Mouse (Mus musculus): Measurements from ENCODE around the gene Ccdc63.
"Not testable (repeated sequence)": the region's sequence is repeated elsewhere in the genome, so short reads cannot be mapped to it uniquely, and the experiment has no call there.

The Ccdc63 gene

DNA sequence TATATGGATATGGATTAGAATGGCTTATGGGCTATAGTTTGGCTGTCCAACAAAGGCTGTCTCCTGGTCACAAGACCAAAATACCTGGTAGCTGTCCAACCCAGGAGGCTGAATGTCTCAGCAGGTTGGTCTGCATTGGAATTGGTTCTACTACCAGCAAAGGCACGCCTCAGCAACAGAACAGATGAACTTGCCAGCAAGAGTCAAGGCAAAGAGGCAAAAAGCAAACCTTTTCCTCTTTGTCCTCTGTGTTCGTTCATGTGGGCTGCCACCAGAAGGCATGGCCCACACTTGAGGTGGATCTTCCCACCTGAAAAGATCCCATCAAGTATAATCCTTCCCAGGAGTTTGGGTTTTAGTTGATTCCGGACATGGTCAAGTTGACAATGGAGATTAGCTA, at the start of gene Ccdc63:
Gene Ccdc63, minus strand, starts transcription at position 101 of the 400 bp plus-strand sequence.
- no peak for DNase-seq (ENCODE audit: low spot score in 2 of 2)

DNA sequence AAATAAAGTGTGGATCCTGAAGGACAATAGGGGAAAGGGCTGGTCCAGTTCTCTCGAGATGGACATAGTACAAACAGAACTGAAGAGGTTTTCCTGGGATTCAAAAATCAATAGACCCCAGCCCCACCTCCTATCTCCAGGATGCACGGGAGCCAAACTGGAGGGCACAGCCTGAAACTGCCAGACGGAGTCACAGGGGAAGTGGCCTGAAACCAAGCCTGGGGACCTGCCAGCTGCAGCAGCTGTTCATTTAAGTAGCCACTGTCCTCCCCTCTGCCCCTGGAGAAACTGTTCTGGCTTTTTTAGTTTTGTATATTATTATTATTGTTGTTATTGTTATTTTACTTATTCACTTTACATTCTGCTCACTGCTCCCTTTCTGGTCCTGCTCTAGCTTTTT, 48.5 kb upstream of the Ccdc63 start:
- no peak for DNase-seq (ENCODE audit: low spot score in 2 of 2)

DNA sequence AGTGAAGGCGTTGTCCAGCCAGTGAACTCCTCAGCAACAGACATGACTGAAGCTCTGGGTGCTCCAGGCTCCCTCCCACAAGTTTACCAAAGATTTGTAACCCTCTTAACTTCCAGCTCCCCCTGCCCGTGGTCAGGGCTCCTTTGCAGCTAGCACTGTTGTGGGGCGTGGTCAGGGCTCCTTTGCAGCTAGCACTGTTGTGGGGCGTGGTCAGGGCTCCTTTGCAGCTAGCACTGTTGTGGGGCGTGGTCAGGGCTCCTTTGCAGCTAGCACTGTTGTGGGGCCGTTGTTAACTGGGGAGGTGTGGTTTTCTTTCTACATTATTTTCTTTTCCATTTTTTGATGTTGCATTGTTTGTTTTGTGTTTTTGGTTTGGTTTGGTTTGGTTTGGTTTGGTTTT, 44.2 kb upstream of the Ccdc63 start:
- not testable (repeated sequence) for DNase-seq (ENCODE audit: low spot score in 2 of 2)

DNA sequence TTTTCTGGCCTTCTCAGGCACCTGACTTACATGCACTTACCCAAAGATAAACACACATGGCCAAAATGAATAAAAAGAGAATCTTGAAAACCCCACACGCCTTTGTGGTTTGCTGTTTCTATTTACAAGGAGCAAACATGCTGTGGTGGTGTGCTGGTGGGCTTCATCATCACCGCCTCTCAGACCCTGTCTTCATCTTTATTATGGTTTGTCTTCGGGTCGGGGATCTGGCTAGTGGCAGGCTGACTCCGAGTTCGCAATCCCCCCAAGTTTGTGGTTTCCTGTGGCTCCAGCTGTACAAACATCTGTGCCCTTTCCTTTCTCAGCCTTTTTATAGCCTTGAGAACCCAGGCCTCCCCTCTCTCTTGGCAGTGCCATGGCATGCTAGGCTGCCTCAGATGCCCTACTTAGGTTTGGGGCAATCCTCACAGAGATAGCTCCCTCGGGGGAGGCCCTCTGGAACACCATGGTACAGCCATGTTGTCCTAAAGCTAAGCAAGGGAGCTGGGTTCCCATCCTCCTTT, 43.7 kb upstream of the Ccdc63 start:
- no peak for DNase-seq (ENCODE audit: low spot score in 2 of 2)

DNA sequence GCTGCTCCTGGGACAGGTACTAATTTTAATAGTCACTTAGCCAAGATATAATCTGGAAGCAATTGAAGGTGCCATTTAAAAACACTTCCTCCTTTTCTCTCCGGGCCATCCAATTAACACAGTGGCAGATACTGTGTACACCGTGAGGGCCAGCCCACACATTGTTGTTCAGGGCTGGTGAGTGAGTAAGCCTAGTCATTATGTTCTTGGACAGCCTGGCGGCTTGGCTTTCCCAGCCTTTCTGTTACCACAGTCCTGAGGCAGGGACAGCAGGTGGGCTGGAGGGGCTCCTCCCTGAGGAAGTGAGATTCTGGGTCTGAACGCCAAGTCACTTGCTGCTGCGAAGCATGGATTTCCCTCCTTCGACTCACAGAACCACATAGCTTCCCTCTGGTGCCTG, 39.0 kb upstream of the Ccdc63 start:
- DNase-seq (ENCODE audit: low spot score in 2 of 2), result no peak

DNA sequence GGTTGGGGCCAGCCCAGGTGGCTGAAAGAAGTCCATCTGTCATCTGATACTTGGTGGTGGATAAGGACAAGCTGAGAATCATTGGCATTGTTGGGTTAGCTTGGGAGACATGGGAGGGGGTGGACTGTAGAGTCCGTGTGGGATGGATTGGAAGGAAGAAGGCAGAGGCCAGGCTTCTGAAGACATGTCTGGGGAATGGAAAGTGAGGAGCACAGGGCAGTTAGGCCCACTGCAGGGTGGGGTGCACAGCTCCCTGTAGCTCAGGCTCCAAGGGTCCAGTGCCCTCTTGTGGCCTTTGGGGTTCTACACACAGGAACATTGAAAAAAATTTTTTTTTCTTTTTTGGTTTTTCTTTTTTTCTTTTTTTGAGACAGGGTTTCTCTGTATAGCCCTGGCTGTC, 35.8 kb upstream of the Ccdc63 start:
- peak in 1 of 2 experiments; percentile 40 for DNase-seq (ENCODE audit: low spot score in 2 of 2)

DNA sequence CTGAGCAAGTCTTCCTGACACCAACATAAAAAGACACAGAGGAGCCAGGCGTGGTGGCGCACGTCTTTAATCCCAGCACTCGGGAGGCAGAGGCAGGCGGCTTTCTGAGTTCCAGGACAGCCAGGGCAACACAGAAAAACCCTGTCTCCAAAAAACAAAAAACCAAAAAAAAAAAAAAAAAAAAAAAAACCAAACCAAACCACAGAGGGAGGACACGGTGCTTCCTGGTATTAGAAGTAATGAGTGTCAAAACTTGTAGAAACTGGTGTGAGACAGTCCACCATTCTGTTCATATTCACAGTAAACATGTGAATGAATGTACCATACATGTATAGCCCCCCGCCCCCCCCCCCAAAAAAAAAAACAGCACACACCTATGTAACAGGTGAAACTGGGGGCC, 35.3 kb upstream of the Ccdc63 start:
- no peak for DNase-seq (ENCODE audit: low spot score in 2 of 2)

DNA sequence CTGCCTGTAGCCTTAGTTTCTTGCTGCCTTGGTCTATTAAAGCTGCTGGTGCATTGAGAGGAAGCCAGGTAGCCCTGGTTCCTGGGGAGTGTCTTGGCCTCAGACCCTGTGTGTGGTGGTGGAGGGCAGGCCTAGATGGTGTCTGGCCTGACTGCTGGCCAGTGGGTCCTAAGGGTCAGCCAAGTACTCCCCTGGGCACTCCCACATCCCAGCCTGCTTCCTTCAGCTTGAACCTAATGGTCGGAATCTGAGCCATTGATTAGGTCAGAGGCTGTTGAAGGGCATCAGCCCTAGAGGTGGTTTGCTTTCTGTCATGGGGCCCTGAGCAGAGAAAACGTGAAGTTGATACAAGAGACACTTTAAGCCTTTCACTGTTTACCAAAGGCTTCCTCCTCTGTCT, 34.8 kb upstream of the Ccdc63 start:
- DNase-seq (ENCODE audit: low spot score in 2 of 2), result no peak

DNA sequence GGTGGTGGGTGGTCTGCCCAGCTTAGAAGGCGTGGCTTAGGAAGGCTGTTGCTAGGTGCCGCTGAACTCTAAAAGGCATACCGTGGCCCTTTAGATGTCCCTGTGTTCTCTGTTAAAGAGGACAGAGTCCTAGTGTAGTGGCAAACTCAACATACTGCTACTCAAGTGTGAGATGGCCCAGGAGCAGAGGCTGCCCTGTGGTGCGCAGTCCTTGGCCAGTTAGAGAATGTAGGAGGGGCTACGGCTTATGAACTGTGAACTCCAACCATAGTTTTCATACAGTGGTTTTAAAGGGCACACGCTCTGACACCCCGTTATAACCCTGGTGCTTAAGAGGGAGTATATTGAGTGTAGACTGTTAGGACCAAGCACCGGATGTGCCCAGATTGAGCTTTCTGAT, 30.4 kb upstream of the Ccdc63 start:
- no peak for DNase-seq (ENCODE audit: low spot score in 2 of 2)

DNA sequence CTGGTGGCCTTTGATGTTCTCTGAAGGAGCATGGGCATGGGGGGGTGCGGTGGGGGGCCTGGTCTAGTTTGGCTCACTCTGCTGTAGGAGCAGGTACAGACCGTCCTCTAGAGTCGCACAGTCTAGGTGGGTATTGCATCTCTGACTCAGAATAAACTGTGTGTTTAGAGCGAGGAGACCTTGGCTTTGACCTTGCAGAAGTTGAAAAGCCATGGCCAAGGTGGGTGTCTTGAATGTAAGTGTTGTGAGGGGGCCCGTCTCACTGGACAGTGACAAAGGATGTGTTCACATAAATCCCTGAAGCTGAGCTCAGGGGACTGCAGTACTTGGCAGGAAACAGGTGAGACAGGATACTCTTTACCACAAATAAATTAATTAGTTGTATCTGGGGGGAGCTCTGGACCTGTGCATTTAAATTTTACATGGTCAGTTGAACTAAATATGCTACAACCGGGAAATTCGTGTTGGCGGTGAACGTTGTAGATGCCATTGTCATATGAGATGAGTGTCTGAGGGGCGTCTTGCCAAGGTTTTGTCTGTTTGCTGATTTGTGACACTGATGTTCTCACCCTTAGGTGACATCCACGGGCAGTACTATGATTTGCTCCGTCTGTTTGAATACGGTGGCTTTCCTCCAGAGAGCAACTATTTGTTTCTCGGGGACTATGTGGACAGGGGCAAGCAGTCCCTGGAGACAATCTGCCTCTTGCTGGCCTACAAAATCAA, 27.9 kb upstream of the Ccdc63 start:
- DNase-seq (ENCODE audit: low spot score in 2 of 2), result no peak

DNA sequence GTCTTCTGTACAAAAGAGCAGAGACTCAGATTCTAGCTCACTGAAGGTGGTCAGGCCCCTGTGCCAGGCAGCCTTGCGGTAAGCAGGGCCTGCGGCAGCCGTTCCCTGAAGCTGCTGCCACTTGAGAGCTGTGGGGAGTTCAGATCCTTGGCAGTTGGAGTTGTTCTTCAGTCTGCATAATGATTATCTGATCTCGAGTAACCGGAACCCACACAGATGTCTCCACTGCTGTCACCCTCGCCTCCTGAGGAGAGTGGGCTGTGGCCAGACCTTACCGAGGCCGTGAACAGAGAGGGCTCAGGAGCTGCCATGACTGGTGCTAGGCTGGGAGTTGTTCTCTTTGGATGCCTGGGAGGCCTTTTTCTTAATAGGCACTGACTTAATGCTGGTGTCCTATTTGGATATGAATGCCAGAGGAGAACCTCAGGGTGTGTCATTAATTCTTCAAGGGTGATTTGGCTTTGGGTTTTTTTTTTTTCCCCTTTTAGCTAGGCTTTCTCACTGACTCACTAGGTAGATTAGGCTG, 26.1 kb upstream of the Ccdc63 start:
- DNase-seq (ENCODE audit: low spot score in 2 of 2), result no peak

DNA sequence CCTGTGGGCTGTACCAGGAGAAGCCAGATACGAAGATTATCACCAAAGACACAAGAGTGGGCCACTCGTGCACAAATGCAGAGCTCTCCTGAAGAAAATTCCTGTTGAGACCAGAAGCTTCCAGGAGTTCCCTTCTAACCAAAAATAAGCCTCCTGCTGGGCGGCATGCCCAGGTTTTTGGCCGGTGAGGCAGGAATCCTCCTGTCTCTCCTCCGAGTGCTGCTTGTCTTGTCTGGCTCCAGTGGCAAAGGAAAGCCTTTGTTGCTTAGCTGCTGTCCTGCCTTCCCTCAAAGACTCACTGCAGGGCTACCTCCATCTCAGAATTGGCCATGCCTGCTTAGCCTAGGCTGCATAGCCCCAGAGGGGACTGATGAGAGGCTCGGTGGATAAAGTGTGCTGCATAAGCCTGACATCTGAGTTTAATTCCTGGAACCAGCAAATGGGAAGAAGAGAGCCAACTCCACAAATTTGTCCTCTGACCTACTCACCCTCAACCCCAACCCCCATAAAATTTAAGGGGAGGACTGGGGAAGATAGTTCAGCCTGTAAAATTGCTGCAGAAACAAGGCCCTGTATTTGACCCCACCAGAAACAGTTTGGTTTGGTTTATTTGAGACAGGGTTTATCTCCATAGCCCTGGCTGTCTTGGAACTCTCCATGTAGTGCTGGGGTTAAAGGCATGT, 24.8 kb upstream of the Ccdc63 start:
- DNase-seq (ENCODE audit: low spot score in 2 of 2), result no peak

DNA sequence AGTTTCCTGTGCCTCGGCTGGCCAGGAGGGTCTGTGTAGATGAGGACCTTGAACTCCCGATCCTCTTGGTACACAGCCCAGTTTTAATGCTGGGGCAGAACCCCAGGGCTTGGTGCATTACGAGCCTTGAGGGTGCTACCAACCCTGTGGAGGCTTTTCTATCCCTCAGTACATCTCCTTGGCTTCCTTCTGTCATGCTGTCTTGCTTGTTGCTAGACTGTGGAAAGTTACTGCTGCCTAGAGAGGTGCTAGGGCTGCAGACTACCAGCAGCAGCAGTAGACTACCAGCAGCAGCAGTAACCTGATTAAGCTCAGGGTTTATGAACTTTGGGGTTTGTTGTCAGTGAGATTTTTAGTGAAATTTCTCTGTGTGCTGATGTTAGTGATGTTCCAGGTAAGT, 23.4 kb upstream of the Ccdc63 start:
- DNase-seq (ENCODE audit: low spot score in 2 of 2), result no peak

DNA sequence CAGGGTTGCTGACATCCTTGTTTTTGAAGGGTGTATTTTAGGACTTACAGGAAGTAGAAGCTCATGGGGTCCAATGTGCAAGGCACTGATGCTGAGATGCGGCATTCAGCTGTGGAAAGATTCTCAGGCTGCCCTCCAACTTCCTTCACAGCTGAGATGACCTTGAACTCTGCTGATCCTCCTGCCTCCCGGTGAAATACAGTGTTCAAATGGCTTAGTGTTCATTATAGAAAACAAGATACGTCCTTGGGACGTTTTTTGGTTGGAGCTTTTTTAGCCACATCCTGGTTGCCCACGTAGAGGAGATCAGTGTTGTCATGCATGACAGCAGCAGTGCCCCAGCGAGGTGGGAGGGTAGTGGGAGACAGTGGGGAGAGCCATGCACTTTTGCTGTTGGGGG, 22.6 kb upstream of the Ccdc63 start:
- no peak for DNase-seq (ENCODE audit: low spot score in 2 of 2)

DNA sequence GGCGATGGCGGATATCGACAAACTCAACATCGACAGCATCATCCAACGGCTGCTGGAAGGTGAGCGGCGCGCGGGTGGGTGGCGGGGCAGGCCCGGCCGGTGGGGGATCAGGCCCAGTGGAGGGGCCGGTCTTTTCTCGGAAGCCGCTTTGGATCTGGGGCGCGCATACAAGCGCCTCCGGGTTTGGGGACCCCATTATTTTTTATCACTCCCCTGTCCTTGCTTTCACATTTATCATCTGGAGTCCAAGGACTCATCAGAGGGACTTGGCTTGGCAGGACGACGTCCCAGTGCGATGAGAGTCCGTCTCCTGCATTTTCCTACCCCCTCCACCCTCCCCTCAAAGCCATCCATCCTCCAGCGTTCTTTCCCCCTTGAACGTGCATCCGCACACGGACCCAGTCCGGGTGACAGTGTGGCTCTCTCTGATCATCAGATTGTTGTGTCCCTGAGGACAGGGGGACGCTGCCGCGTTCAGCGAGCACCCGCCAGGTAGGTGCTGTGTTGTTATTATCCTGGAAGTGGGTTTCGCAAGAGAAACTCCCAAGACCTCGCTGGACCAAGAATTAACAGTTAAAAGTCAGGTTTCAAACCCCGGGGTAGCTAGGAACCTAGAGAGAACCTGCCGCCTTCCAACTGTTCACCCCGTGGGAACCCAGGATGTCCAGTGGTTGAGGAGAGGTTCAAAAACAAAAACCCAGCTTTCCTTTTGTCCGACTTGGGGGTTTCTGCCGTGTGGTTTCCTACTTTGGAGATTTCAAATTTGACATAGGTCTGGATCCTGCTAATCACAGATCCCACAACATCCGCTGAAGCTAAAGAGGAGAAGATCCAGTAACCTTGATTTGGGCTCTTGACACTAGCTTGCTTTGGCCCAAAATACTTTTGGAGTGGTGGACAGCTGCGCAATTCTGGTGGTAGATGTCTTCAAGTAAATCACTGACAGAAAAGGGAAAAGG, 18.2 kb upstream of the Ccdc63 start:
- no peak for DNase-seq (ENCODE audit: low spot score in 2 of 2)

DNA sequence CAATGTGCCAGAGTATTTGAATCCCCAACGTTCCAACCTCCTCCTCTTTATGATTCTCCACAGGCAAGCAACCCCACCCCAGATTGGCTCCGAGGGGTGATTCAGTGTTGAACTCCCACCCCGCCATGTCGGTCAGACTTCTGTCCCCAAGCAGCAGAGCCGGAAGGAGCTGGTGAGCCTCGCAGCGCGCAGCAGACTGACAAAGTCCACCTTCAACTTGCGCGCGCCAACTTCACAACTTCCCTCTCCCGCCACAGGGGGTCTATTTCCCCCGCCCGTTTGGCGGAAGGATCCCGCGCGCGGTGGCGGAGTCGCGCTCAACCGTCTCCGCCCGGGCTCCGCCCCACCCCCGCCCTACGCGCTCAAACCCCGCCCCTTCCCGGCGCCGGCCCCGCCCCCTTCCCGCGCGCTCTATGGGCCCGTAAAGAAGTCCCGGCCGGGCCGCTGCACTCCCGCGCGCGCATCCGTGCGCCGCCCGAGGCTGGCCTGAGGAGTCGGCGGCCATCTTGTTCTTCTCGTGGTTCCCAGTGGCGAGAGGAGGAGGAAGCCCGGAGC, 17.3 kb upstream of the Ccdc63 start, which contains the start of gene Ppp1cc:
Gene Ppp1cc, plus strand, starts transcription at position 452 of the 555 bp plus-strand sequence.
- peak; percentile 76 to 88 for DNase-seq (ENCODE audit: low spot score in 2 of 2)

DNA sequence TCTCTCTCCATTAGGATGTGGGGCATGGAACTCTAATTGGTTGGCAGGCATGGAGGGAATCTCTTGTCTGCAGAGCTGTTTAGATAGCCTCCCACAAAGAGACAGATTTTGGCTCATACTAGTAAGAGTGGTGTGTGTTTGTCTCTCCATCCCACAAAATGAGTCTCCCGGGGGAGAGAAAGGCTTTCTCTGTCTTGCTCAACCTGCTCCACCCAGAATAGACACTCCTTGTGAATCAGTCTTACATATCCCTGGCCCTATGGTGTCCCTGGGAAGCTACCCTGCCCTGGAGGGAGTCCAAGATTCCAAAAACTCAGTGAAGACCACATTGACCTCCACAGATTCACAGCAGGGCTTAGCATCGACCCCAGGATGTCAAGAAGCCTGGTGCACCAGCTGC, 15.9 kb upstream of the Ccdc63 start:
- no peak for DNase-seq (ENCODE audit: low spot score in 2 of 2)

DNA sequence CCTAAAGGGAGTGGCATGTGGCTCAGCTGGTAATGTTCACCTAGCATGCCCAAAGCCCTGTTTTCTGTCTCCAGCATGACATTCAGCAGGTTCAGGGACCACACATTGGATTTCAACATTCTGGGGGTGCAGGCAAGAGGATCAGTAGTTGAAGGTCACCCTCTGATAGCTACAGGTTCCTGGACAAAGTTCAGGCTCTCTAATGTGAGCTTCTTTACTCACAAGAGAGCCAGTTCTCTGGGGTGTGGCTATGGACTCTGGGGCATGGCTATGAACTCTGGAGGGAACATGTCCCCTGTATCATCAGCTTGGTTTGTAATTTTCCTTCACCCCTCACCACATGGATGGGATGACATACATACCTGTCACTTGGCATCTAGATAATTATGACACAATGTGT, 15.0 kb upstream of the Ccdc63 start:
- DNase-seq (ENCODE audit: low spot score in 2 of 2), result no peak

DNA sequence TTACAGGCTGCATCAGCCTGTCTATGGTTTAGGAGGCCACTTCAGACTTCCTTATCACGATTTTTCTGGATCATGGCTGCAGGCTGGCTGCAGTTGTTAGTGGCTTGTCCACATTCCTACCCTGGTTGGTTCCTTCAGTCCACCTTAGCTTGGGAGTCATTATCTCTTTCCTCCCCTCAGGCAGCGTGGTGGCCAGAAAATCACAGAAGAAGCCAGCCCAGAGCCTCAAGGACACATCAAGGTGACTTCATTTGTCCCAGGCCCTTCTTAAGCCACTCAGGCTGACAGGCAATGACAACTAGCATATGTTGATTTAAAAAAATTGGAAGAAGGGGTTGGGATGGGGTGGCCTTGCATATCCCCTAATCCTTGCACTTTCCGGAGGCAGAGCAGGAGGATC, 14.2 kb upstream of the Ccdc63 start:
- DNase-seq (ENCODE audit: low spot score in 2 of 2), result no peak

DNA sequence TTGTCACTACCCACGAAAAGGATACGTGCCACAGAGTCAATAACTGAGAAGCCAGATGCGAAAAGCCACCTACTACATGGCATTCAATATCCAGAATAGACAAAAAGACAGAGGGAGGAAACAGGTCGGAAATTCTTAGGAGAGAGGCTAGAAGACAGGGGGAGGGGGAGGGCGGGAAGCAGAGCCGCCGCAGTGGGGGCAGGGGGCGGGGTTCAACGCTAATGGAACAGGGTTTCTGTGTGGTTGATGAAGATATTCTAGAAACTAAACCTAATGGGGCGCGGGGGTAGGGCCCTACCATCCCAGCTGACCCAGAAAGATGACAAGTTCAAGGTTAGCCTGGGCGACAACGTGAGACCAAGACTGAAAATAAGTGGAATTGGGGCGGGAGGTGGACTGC, 13.4 kb upstream of the Ccdc63 start:
- no peak for DNase-seq (ENCODE audit: low spot score in 2 of 2)

DNA sequence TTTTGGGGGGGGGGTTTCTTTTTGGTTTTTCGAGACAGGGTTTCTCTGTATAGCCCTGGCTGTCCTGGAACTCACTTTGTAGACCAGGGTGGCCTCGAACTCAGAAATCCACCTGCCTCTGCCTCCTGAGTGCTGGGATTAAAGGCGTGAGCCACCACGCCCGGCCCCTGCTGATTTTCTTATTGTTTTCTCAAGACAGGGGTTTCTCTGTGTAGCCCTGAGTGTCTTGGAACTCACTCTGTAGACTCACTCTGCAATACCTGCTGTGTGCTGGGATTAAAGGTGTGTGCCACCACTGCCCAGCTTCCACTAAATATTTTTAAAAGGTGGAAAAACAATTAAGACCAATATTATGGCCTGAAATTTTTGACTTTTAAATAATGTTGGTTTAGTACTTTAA, 11.9 kb upstream of the Ccdc63 start:
- DNase-seq (ENCODE audit: low spot score in 2 of 2), result not testable (repeated sequence)

DNA sequence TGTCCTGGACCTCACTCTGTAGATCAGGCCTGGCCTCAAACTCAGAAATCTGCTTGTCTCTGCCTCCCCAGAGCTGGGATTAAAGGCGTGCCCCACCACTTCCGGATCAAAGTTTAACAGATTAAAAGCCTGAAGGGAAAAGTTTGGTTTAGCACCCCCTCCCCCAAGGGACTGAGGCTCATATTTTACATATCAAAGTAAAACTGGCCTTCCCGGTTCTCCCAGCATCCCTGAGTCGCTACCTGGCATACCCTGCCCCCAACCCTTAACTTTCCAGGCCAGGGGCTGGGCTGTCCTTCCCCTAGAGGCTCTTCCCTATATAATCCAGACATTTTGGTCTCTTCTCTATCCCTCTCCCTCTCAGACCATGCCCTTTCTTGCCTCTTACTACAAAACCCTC, 8.6 kb upstream of the Ccdc63 start:
- no peak for DNase-seq (ENCODE audit: low spot score in 2 of 2)

Data from urinary bladder, postnatal 36 days (tissue).